Mouse (Mus musculus) left cerebral cortex, postnatal 10 days (tissue): Measurements from ENCODE around the gene Gm10406. TPM values are rescaled to one million over a fixed set of nuclear protein-coding genes. Genes with fewer than 3 reads are reported as not detected.
"Not testable (repeated sequence)": the region's sequence is repeated elsewhere in the genome, so short reads cannot be mapped to it uniquely, and the experiment has no call there.

ENCODE experiments used
- DNase-seq, 2 experiments: peaks; one replicate each; pipeline ENCODE4 v3.0.0; 2021 to 2022; ENCODE audit warnings: low spot score in 2 of 2, mixed read lengths in 1 of 2; ENCODE audit errors: extremely low spot score in 1 of 2
- intact Hi-C: fragments of 180-260 bp; cut with DNase I; formaldehyde crosslinking; loops from one replicate; pipeline ENCODE4 v1.15.1; 2025
- total RNA-seq, 2 experiments: library from RNA; stranded (reverse); gene quantifications; 2 replicates each; pipeline ENCODE4 v1.2.3; 2021

Gm10406 gene
- 1 to 10 TPM in 1 of 2 experiments, under 1 TPM in 1; 0.84 to 1.5 TPM for total RNA-seq

DNA sequence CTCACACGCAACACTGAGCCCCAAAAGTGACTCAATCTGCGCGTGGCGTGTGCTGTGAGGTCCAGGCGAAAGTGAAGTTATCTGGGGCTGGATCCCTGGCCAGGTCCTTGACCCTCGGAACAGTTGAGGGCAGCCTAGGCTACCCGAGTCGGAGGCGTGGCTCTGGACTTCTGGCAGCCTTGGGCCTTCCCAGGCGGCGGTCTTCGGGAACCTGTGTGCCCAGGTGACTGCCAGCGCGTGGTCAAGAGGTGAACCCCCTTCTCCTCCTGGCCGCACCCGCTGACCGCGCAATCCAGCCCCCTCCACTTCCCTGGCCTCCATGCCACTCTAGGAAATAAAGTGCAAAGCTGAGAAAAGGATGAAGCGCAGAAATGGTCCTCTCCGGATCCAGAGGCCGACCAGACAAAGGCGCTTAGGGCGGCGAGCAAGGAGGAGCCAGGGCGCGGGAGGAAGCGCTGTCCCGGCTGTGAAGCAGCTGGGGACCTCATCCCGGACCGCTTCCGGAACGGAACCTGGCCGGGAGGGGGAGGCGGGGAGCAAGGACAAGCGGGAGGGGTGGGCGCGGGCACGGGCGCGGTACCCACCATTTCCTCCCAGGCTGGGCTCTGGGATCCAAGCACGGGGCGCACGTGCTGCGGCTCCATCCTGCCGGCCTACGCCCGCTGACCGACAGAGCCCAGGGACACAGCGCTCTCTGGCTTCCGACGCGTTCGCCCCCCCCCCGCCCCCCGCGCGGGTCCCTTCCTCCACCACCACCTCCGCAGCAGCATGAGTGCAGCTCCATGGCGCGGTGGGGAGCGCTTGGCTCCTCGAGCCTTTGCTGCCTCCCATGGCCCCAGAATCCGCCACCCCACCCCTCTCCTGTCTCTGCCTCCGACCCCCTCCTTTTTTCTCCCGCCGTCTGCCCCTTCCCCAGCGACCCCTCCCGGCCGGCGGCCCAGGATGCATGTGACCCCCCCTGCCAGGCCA lies at the start of gene Gm10406:
TSS of gene Gm10406 (minus strand) at position 669 of the 969 bp plus-strand sequence.
- DNase-seq: peak; percentile 3 to 52
- intact Hi-C loops: not testable (repeated sequence)

- DNase-seq, intact Hi-C loops: not testable (repeated sequence)
Measured at GRCm38 (mm10) chr14:7044870-7045269, 17.6 kb upstream of the Gm10406 start, which contains the start of gene Gm3685. Gm3685 (minus strand) TSS chr14:7044970.

DNA sequence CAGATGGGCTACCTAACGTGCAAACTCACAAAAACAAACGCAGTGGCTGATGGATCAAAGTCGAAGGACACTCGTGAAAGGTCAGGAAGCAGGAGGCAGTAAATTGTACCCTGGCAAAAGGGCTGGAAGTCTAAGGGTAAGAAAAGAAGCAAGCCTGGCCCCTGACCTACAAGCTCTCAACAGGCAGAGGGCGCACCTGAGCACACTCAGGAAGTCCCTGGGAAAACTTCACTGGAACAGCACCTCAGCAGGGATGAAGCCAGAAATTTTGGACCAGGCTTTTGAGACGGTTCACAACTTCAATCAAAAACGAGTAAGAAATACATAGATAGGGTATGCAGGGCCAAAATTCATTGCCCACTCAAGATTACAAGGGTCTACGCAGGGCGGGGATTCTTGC lies 975 bp downstream of the Gm10406 start:
- intact Hi-C loops: not testable (repeated sequence)
- DNase-seq: peak in 1 of 2 experiments; percentile 10

- DNase-seq, intact Hi-C loops: not testable (repeated sequence)
Measured at GRCm38 (mm10) chr14:6973718-6974117, 53.5 kb downstream of the Gm10406 start, which contains the start of gene Gm6356. Gm6356 (minus strand) TSS chr14:6973818.

Other genes starting within 250 kb of the Gm10406 start
- gene Gm3642, start 187.1 kb downstream of the Gm10406 start, total RNA-seq: 1 to 10 TPM in 1 of 2 experiments, not detected in 1; 1.0 TPM
- gene Gm3667, start 137.5 kb downstream of the Gm10406 start, total RNA-seq: 1 to 10 TPM; 4.3 to 4.5 TPM
- gene Gm6356, start 53.6 kb downstream of the Gm10406 start, total RNA-seq: not detected
- gene Gm3685, start 17.5 kb upstream of the Gm10406 start, total RNA-seq: not detected
- gene Gm3696, start 73.2 kb upstream of the Gm10406 start, total RNA-seq: 1 to 10 TPM; 5.3 to 6.8 TPM
- gene Gm6676, start 98.0 kb upstream of the Gm10406 start, total RNA-seq: not detected
- 1 to 10 TPM; 1.0 to 1.8 TPM for gene Gm3512, start 147.1 kb upstream of the Gm10406 start, total RNA-seq
- not detected for gene Gm16434, start 167.1 kb upstream of the Gm10406 start, total RNA-seq
- gene Gm3727, start 237.3 kb upstream of the Gm10406 start, total RNA-seq: not detected